8 mouse cellular contexts compared by ENCODE assay signal in genomic region chr1:52727056-52727900, GRCm38 (mm10). TPM values are rescaled to one million over a fixed set of nuclear protein-coding genes. Genes with fewer than 3 reads are reported as not detected.
DNase-seq lines count a peak whose midpoint lies in the region; ATAC-seq lines count a peak whose summit lies in the region.

Gene Mfsd6 (minus strand): TSS chr1:52727462.

- no peaks in the 10 kb centered on the region for H3K36me3 ChIP-seq in embryonic facial prominence, embryonic 15.5 days
- no peaks in the 10 kb centered on the region for H3K36me3 ChIP-seq in heart, embryonic 12.5 days
- H3K36me3 ChIP-seq in kidney, embryonic 15.5 days, result no peaks in the 10 kb centered on the region
- no peaks in the 10 kb centered on the region for H3K36me3 ChIP-seq in liver, embryonic 11.5 days (ENCODE audit: control insufficient read depth, insufficient read depth, low read length)

- peak; percentile 69 for ATAC-seq in embryonic facial prominence, embryonic 15.5 days (ENCODE audit: insufficient number of reproducible peaks, low FRiP score, low TSS enrichment, low read depth)
- peak; percentile 61 for ATAC-seq in heart, embryonic 12.5 days (ENCODE audit: insufficient number of reproducible peaks, low FRiP score)
- ATAC-seq in kidney, embryonic 15.5 days (replicated peaks; ENCODE audit: low FRiP score), result peak; percentile 73
- ATAC-seq in liver, embryonic 11.5 days (replicated peaks; ENCODE audit: low FRiP score), result peak; percentile 30; the same call in 1 of the 2 replicates
- ATAC-seq in monocyte, adult 5-6 weeks (replicated peaks; ENCODE audit: insufficient number of reproducible peaks, low FRiP score, low TSS enrichment, poor library complexity, severe bottlenecking), result no peak

- peak within 1 kb of the TSS; percentile 70 for H3K4me3 ChIP-seq in embryonic facial prominence, embryonic 15.5 days (replicated peaks)
- H3K4me3 ChIP-seq in heart, embryonic 12.5 days, result peak within 1 kb of the TSS; percentile 98
- H3K4me3 ChIP-seq in kidney, embryonic 15.5 days (replicated peaks), result peak within 1 kb of the TSS; percentile 78
- peak within 1 kb of the TSS; percentile 76 for H3K4me3 ChIP-seq in liver, embryonic 11.5 days (ENCODE audit: low read depth, low read length)

- WGBS in embryonic facial prominence, embryonic 15.5 days, result 2% methylated on average over 60 of the region's 63 CpGs
- 3% methylated on average over 42 of the region's 63 CpGs for WGBS in heart, embryonic 12.5 days
- WGBS in kidney, embryonic 15.5 days, result 2% methylated on average over 40 of the region's 63 CpGs
- WGBS in liver, embryonic 11.5 days, result 3% methylated on average over 56 of the region's 63 CpGs

- peak within 1 kb of the TSS; percentile 35 for H3K9ac ChIP-seq in embryonic facial prominence, embryonic 15.5 days
- peak within 1 kb of the TSS; percentile 93 for H3K9ac ChIP-seq in heart, embryonic 12.5 days
- peak within 1 kb of the TSS; percentile 62 for H3K9ac ChIP-seq in kidney, embryonic 15.5 days
- peak within 1 kb of the TSS; percentile 17; the same call in 1 of the 2 replicates for H3K9ac ChIP-seq in liver, embryonic 11.5 days (ENCODE audit: low read depth, low read length)

- peak within 1 kb of the TSS; percentile 97 for H3K4me2 ChIP-seq in embryonic facial prominence, embryonic 15.5 days (replicated peaks)
- peak within 1 kb of the TSS; percentile 81 for H3K4me2 ChIP-seq in heart, embryonic 12.5 days
- H3K4me2 ChIP-seq in kidney, embryonic 15.5 days, result peak within 1 kb of the TSS; percentile 95
- H3K4me2 ChIP-seq in liver, embryonic 11.5 days, result peak within 1 kb of the TSS; percentile 97

- H3K27me3 ChIP-seq in embryonic facial prominence, embryonic 15.5 days, result peaks cover 14% of the 10 kb centered on the region; the same call in 1 of the 2 replicates
- H3K27me3 ChIP-seq in heart, embryonic 12.5 days (replicated peaks), result peaks cover 5% of the 10 kb centered on the region; the same call in 1 of the 2 replicates
- peaks cover 12% of the 10 kb centered on the region for H3K27me3 ChIP-seq in kidney, embryonic 15.5 days
- peaks cover 24% of the 10 kb centered on the region for H3K27me3 ChIP-seq in liver, embryonic 11.5 days (replicated peaks; ENCODE audit: control insufficient read depth, insufficient read depth, low read length)

- no peaks in the 10 kb centered on the region for H3K9me3 ChIP-seq in embryonic facial prominence, embryonic 15.5 days (replicated peaks)
- no peaks in the 10 kb centered on the region for H3K9me3 ChIP-seq in heart, embryonic 12.5 days (replicated peaks)
- no peaks in the 10 kb centered on the region for H3K9me3 ChIP-seq in kidney, embryonic 15.5 days (replicated peaks)
- H3K9me3 ChIP-seq in liver, embryonic 11.5 days (ENCODE audit: control insufficient read depth, low read length), result no peaks in the 10 kb centered on the region

- peak within 1 kb of the TSS; percentile 77 for H3K27ac ChIP-seq in embryonic facial prominence, embryonic 15.5 days (replicated peaks)
- H3K27ac ChIP-seq in heart, embryonic 12.5 days (ENCODE audit: poor library complexity, severe bottlenecking), result peak within 1 kb of the TSS; percentile 29; the same call in 1 of the 2 replicates
- peak within 1 kb of the TSS; percentile 51 for H3K27ac ChIP-seq in kidney, embryonic 15.5 days
- no peak within 1 kb of the TSS for H3K27ac ChIP-seq in liver, embryonic 11.5 days (ENCODE audit: low read depth, low read length)

- peak; percentile 47 to 72 for DNase-seq in urinary bladder, adult 18-20 months (ENCODE audit: low spot score in 2 of 2)
- no peak for DNase-seq in urinary bladder, postnatal 10 days (ENCODE audit: low spot score)
- DNase-seq in liver, embryonic 11.5 days (ENCODE audit: low spot score), result peak; percentile 51
- peak; percentile 32 to 33 for DNase-seq in spleen, postnatal 36 days (ENCODE audit: low spot score in 2 of 2)

- H3K4me1 ChIP-seq in embryonic facial prominence, embryonic 15.5 days, result 0 out of 2 replicates have a peak, but pooled peaks cover 6% of the 10 kb centered on the region
- peaks cover 3% of the 10 kb centered on the region for H3K4me1 ChIP-seq in heart, embryonic 12.5 days (replicated peaks)
- H3K4me1 ChIP-seq in kidney, embryonic 15.5 days, result peaks cover 7% of the 10 kb centered on the region; the same call in 1 of the 2 replicates
- H3K4me1 ChIP-seq in liver, embryonic 11.5 days (replicated peaks; ENCODE audit: control insufficient read depth, insufficient read depth, low read length), result peaks cover 3% of the 10 kb centered on the region; the same call in 1 of the 2 replicates

RNA-seq across cellular contexts. Expression of gene Mfsd6, which starts in this region (rescaled TPM):
- 5.4 and 5.6 TPM in 2 replicates for polyA plus RNA-seq in embryonic facial prominence, embryonic 15.5 days (2015; fragmentation: Nextera tagmentation; extraction: Ambion mirVana)
- 4.3 and 5.4 TPM in 2 replicates for polyA plus RNA-seq in heart, embryonic 12.5 days (2016; fragmentation: Nextera tagmentation; extraction: Ambion mirVana)
- 3.0 and 3.1 TPM in 2 replicates for polyA plus RNA-seq in kidney, embryonic 15.5 days (2015; fragmentation: Nextera tagmentation; extraction: Ambion mirVana)
- polyA plus RNA-seq in liver, embryonic 11.5 days (2014; fragmentation: Nextera tagmentation; extraction: Ambion mirVana), result 0.73 and 0.84 TPM in 2 replicates
- 37.3 to 47.3 TPM (median 46.8 TPM) in 3 replicates for total RNA-seq in monocyte, adult 5-6 weeks (2017)

Comparison
In these comparisons a context has a peak if more than half of its experiments do, and no peak if none do; other contexts are left out.
1. Peak in DNase-seq, ATAC-seq, H3K4me3 ChIP-seq, H3K9ac ChIP-seq and H3K4me2 ChIP-seq in liver, embryonic 11.5 days; RNA of the gene not detected or under 1 TPM.
2. H3K9ac ChIP-seq: peak in every context shown above with its lines; median percentile 93 in heart, embryonic 12.5 days; 62 in kidney, embryonic 15.5 days; 35 in embryonic facial prominence, embryonic 15.5 days; 17 in liver, embryonic 11.5 days.